Mouse (Mus musculus) induced T-regulatory cell, adult 2 months (primary cell): Measurements from ENCODE around the gene Map2k6.

Source experiments
- DNase-seq: peaks from one replicate; pipeline ENCODE4 v3.0.0-alpha.2; 2012; ENCODE audit warnings: low read depth

Gene Map2k6

GRCm38 (mm10) chr11:110450758-110451121, 51.8 kb downstream of the Map2k6 start:
- no peak for DNase-seq

- DNase-seq, result no peak
Measured at GRCm38 (mm10) chr11:110451590-110451989, 52.7 kb downstream of the Map2k6 start.

- DNase-seq, result no peak
Measured at GRCm38 (mm10) chr11:110453445-110454154, 54.7 kb downstream of the Map2k6 start.

- DNase-seq, result no peak
Measured at GRCm38 (mm10) chr11:110457441-110457912, 58.6 kb downstream of the Map2k6 start.

- DNase-seq, result no peak
Measured at GRCm38 (mm10) chr11:110460480-110460879, 61.6 kb downstream of the Map2k6 start.

GRCm38 (mm10) chr11:110461560-110462331, 62.8 kb downstream of the Map2k6 start:
- DNase-seq, result no peak

GRCm38 (mm10) chr11:110462975-110463578, 64.2 kb downstream of the Map2k6 start:
- no peak for DNase-seq

GRCm38 (mm10) chr11:110463801-110464200, 64.9 kb downstream of the Map2k6 start:
- no peak for DNase-seq

- no peak for DNase-seq
Measured at GRCm38 (mm10) chr11:110469054-110469453, 70.1 kb downstream of the Map2k6 start.

- no peak for DNase-seq
Measured at GRCm38 (mm10) chr11:110470561-110471273, 71.8 kb downstream of the Map2k6 start.

GRCm38 (mm10) chr11:110471362-110471761, 72.4 kb downstream of the Map2k6 start:
- no peak for DNase-seq

- no peak for DNase-seq
Measured at GRCm38 (mm10) chr11:110472078-110472477, 73.2 kb downstream of the Map2k6 start.

GRCm38 (mm10) chr11:110473495-110473894, 74.6 kb downstream of the Map2k6 start:
- DNase-seq, result no peak

- DNase-seq, result no peak
Measured at GRCm38 (mm10) chr11:110476361-110477151, 77.6 kb downstream of the Map2k6 start.

GRCm38 (mm10) chr11:110477961-110478869, 79.3 kb downstream of the Map2k6 start:
- DNase-seq, result no peak

GRCm38 (mm10) chr11:110478978-110479384, 80.1 kb downstream of the Map2k6 start:
- DNase-seq, result no peak

- DNase-seq, result no peak
Measured at GRCm38 (mm10) chr11:110481406-110481805, 82.5 kb downstream of the Map2k6 start.

- DNase-seq, result no peak
Measured at GRCm38 (mm10) chr11:110482176-110482575, 83.3 kb downstream of the Map2k6 start.

GRCm38 (mm10) chr11:110482649-110483048, 83.7 kb downstream of the Map2k6 start:
- DNase-seq, result no peak

GRCm38 (mm10) chr11:110483165-110483564, 84.2 kb downstream of the Map2k6 start:
- DNase-seq, result peak; percentile 69
